Mouse (Mus musculus) forebrain, embryonic 12.5 days (tissue): ENCODE measurements at regions not wholly inside any gene's neighbourhood (a gene's known extent, or its start where the extent isn't known, plus 50 kb on each side); places are given as distances from the start of the nearest gene placed in this dataset.

ENCODE experiments used
- ATAC-seq: fragments of 200-750 bp; cut with Nextera tagmentation; 2 replicates; pipeline ENCODE4 v1.8.0; 2017; ENCODE audit warnings: moderate TSS enrichment; ENCODE audit not compliant: low FRiP score
- H3K27ac ChIP-seq: fragments of 300-500 bp; sonication (generic); 2 replicates; pipeline ENCODE4 v1.5.1; 2016; ENCODE audit warnings: mild to moderate bottlenecking
- H3K27me3 ChIP-seq: fragments of 300-500 bp; sonication (generic); 2 replicates; pipeline ENCODE4 v1.6.1; 2016; ENCODE audit warnings: mild to moderate bottlenecking
- H3K36me3 ChIP-seq: fragments of 300-500 bp; sonication (generic); replicated peaks from 2 replicates; pipeline ENCODE4 v1.6.1; 2016; ENCODE audit warnings: mild to moderate bottlenecking
- H3K4me1 ChIP-seq: fragments of 300-500 bp; sonication (generic); 2 replicates; pipeline ENCODE4 v1.6.1; 2016
- H3K4me2 ChIP-seq: fragments of 300-500 bp; sonication (generic); 2 replicates; pipeline ENCODE4 v1.6.1; 2016; ENCODE audit warnings: mild to moderate bottlenecking, moderate library complexity
- H3K4me3 ChIP-seq: fragments of 300-500 bp; sonication (generic); replicated peaks from 2 replicates; pipeline ENCODE4 v1.5.1; 2016; ENCODE audit warnings: mild to moderate bottlenecking
- H3K9ac ChIP-seq: fragments of 300-500 bp; sonication (generic); 2 replicates; pipeline ENCODE4 v1.6.1; 2016; ENCODE audit warnings: mild to moderate bottlenecking
- H3K9me3 ChIP-seq: fragments of 300-500 bp; sonication (generic); 2 replicates; pipeline ENCODE4 v1.6.1; 2016
- WGBS: fragments of 180-500 bp; shearing (Covaris S2); methylation state at CpG from one replicate; pipeline ENCODE4 v1.1.7; 2016; 5-methylcytosine and 5-hydroxymethylcytosine counted together

DNA sequence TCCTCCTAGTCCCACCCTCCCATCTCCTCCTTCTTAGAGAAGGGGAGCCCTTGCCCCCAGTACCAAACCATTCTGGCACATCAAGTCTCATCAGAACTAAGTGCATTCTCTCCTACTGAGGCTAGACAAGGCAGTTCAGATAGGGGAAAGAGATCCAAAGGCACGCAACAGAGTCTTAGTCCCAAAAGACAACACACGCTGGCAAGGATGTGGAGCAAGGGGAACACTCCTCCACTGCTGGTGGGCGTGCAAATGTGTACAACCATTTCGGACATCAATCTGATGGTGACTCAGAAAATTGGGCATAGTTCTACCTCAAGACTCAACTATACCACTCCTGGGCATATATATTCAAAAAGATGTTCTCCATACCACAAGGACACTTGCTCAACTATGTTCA is 506.7 kb upstream of the Mgmt start:
- no peaks in the 10 kb centered on the region for H3K9me3 ChIP-seq
- H3K4me2 ChIP-seq, result no peak overlapping the region
- no peak for ATAC-seq
- no peak overlapping the region for H3K4me3 ChIP-seq
- H3K9ac ChIP-seq, result no peak overlapping the region
- no peaks in the 10 kb centered on the region for H3K27me3 ChIP-seq
- H3K27ac ChIP-seq, result no peak overlapping the region
- WGBS, result 86% methylated on average over 4 of the region's 4 CpGs
- no peaks in the 10 kb centered on the region for H3K36me3 ChIP-seq
- no peaks in the 10 kb centered on the region for H3K4me1 ChIP-seq

GRCm38 (mm10) chr7:136390066-136390465 is 504.3 kb upstream of the Mgmt start:
- no peak overlapping the region for H3K9ac ChIP-seq
- H3K4me3 ChIP-seq, result no peak overlapping the region
- ATAC-seq, result no peak
- H3K27me3 ChIP-seq, result 0 out of 2 replicates have a peak, but pooled peaks cover 1% of the 10 kb centered on the region
- H3K36me3 ChIP-seq, result no peaks in the 10 kb centered on the region
- H3K27ac ChIP-seq, result no peak overlapping the region
- H3K9me3 ChIP-seq, result no peaks in the 10 kb centered on the region
- no peak overlapping the region for H3K4me2 ChIP-seq
- H3K4me1 ChIP-seq, result peaks cover 5% of the 10 kb centered on the region; the same call in 1 of the 2 replicates
- WGBS, result 71% methylated on average over 8 of the region's 8 CpGs

- H3K27ac ChIP-seq, result no peak overlapping the region
- peaks cover 5% of the 10 kb centered on the region; the same call in 1 of the 2 replicates for H3K4me1 ChIP-seq
- no peak overlapping the region for H3K4me3 ChIP-seq
- WGBS, result 64% methylated on average over 6 of the region's 6 CpGs
- no peak overlapping the region for H3K4me2 ChIP-seq
- H3K27me3 ChIP-seq, result 0 out of 2 replicates have a peak, but pooled peaks cover 3% of the 10 kb centered on the region
- H3K9ac ChIP-seq, result no peak overlapping the region
- H3K9me3 ChIP-seq, result no peaks in the 10 kb centered on the region
- ATAC-seq, result no peak
- H3K36me3 ChIP-seq, result no peaks in the 10 kb centered on the region
Measured at GRCm38 (mm10) chr7:136393454-136393853, 501.0 kb upstream of the Mgmt start.

DNA sequence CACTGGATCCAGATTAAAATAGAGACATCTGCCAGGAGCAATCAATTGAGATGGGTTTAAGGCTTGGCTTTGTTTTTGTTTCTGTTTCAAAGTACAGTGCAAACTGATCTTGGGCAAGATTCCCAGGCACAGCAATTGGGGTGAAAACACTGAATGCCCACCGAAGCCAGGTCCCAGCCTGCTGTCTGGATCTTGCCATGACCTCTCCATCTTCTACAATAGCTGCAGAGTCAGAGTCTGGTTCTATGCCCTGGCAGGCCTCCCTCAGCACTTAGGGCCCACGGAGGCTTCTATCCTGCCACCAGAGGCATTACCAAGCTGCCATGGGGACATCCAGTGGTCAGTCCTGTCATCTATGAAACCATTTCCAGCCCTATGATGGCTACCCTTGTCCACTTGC is 498.6 kb upstream of the Mgmt start:
- Histone ChIP-seq H3K4me2 (no peak overlapping the region), H3K27me3 (0 out of 2 replicates have a peak, but pooled peaks cover 3% of the 10 kb centered on the region), H3K27ac (no peak overlapping the region), H3K9ac (no peak overlapping the region), H3K4me3 (no peak overlapping the region), H3K4me1 (peaks cover 5% of the 10 kb centered on the region; the same call in 1 of the 2 replicates), H3K9me3 (no peaks in the 10 kb centered on the region), H3K36me3 (no peaks in the 10 kb centered on the region)
- no peak for ATAC-seq
- WGBS, result 76% methylated on average over 2 of the region's 2 CpGs

- H3K4me1 ChIP-seq, result peaks cover 5% of the 10 kb centered on the region; the same call in 1 of the 2 replicates
- no peak overlapping the region for H3K4me2 ChIP-seq
- H3K36me3 ChIP-seq, result no peaks in the 10 kb centered on the region
- no peak overlapping the region for H3K4me3 ChIP-seq
- H3K9me3 ChIP-seq, result no peaks in the 10 kb centered on the region
- no peak overlapping the region for H3K9ac ChIP-seq
- no peak for ATAC-seq
- H3K27me3 ChIP-seq, result 0 out of 2 replicates have a peak, but pooled peaks cover 3% of the 10 kb centered on the region
- no peak overlapping the region for H3K27ac ChIP-seq
- 95% methylated on average over 4 of the region's 4 CpGs for WGBS
Measured at GRCm38 (mm10) chr7:136397101-136397500, 497.3 kb upstream of the Mgmt start.

DNA sequence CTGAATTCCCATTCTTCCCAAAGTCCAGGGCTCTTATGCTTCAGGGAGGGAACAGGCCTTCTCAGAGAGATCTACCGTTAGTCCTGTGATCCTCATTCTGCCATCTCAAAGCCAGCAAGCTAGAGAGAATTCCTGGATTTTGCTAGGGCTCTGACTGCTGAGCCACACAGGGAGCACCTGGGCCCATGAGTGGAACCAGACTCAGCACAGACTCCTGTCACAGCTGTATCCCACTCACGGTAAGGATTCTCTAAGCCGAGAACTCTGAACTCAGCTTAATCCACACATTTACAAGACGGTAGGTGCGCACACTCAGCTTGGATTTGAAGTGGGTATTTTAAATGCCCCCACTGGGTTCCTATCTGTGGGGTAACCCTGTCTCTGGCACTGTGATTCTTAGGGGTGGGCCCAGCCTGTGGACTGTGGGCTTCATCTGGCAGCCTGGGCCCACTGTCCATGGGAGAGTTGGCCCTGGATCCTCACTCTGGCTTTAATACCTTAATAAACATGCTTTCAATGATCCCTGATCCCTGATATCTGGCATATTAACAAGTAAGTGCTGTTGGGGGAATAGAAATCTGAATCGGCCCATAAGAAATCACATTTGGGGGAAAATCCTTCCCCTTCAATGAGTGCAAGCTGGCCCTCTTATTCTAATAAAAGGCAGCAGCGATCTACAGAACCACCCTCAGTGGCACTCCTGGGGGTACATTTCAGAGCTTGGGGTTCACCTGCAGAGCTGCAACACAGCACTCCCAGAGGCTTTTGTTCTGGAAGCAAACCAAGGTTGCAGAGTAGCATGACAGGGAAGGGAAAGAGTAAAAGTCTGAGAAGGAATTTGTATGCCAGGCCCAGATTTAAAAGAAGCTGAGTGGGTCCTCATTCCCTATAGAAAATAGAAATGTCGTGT is 491.5 kb upstream of the Mgmt start:
- H3K4me3 ChIP-seq, result no peak overlapping the region
- no peak overlapping the region for H3K9ac ChIP-seq
- H3K9me3 ChIP-seq, result no peaks in the 10 kb centered on the region
- H3K36me3 ChIP-seq, result no peaks in the 10 kb centered on the region
- H3K27me3 ChIP-seq, result no peaks in the 10 kb centered on the region; the same call in 1 of the 2 replicates
- no peak for ATAC-seq
- no peak overlapping the region for H3K4me2 ChIP-seq
- H3K4me1 ChIP-seq, result no peaks in the 10 kb centered on the region
- no peak overlapping the region for H3K27ac ChIP-seq
- 75% methylated on average over 8 of the region's 8 CpGs for WGBS

DNA sequence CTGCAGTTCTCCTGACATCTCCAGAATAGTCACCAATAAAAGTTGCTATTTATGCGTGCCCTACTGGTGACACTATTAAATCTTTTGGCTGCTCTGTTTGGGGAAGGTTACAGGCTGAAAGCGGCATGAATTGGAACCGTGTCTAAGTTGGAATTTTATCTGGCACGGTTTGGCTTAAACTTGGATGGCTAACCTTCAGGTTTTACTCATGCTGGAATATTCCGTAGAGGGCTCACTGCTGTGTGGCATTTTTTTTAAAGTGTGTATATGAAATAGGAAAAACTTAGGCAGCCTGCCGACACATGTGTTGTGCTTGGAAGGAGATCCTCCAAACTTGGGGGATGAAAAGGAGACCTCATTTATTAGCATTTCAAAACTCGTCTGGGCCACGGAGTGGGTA is 489.0 kb upstream of the Mgmt start:
- Histone ChIP-seq H3K4me2 (no peak overlapping the region), H3K4me1 (no peaks in the 10 kb centered on the region), H3K9me3 (no peaks in the 10 kb centered on the region), H3K4me3 (no peak overlapping the region), H3K9ac (no peak overlapping the region), H3K27ac (no peak overlapping the region), H3K36me3 (no peaks in the 10 kb centered on the region), H3K27me3 (no peaks in the 10 kb centered on the region; the same call in 1 of the 2 replicates)
- ATAC-seq, result no peak
- WGBS, result 84% methylated on average over 8 of the region's 8 CpGs

- H3K9me3 ChIP-seq, result no peaks in the 10 kb centered on the region
- no peak overlapping the region for H3K4me3 ChIP-seq
- no peaks in the 10 kb centered on the region for H3K36me3 ChIP-seq
- H3K27me3 ChIP-seq, result no peaks in the 10 kb centered on the region; the same call in 1 of the 2 replicates
- 83% methylated on average over 20 of the region's 20 CpGs for WGBS
- H3K4me2 ChIP-seq, result no peak overlapping the region
- no peak overlapping the region for H3K9ac ChIP-seq
- no peak overlapping the region for H3K27ac ChIP-seq
- ATAC-seq, result no peak
- H3K4me1 ChIP-seq, result no peaks in the 10 kb centered on the region
Measured at GRCm38 (mm10) chr7:136406258-136407100, 487.9 kb upstream of the Mgmt start.

DNA sequence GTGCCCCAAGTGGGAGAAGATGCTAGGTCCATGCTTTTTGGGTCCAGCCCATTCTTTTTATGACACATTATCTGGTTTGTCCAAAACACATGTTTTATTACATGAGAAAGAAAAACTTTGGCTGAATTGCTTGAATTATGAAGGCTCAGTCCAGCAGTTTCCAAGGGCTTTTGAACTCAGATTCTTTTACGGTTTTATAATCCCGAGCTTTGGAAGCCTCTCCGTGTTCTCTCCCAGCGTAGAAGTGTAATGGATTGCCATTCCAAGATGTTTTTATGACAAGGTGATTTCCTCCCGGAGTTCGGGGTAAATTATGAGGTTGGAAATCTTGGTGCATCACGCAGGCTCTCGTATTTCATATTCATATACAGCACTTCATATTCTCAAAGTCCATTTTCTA is 479.6 kb upstream of the Mgmt start:
- 90% methylated on average over 8 of the region's 8 CpGs for WGBS
- no peak for ATAC-seq

DNA sequence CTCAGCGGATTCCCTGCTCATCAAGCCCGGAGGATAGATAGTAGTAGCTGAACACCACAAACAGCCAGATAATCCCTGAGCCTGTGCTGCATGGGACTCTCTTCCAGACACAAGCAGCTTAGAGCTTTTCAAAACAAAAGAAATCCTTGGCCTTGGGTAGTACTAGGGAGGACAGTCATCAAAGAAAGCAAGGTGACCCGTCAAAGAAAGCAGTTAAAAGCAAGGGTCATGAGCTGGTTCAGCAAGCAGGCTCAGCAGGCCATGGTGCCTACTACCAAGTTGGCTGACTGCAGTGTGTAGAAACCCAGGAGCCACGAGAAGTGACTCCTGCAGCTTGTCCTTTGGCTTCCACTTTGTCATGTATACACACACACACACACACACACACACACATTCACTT is 477.1 kb upstream of the Mgmt start:
- H3K9me3 ChIP-seq, result no peaks in the 10 kb centered on the region
- 0 out of 2 replicates have a peak, but pooled peaks cover 5% of the 10 kb centered on the region for H3K27me3 ChIP-seq
- no peak overlapping the region for H3K9ac ChIP-seq
- H3K27ac ChIP-seq, result no peak overlapping the region
- WGBS, result 53% methylated on average over 4 of the region's 4 CpGs
- no peak for ATAC-seq
- no peak overlapping the region for H3K4me2 ChIP-seq
- H3K4me1 ChIP-seq, result no peaks in the 10 kb centered on the region
- no peak overlapping the region for H3K4me3 ChIP-seq
- H3K36me3 ChIP-seq, result no peaks in the 10 kb centered on the region

More for the DNA sequence above, 479.6 kb upstream of the Mgmt start:
- Histone ChIP-seq H3K4me1 (no peaks in the 10 kb centered on the region), H3K4me3 (no peak overlapping the region), H3K36me3 (no peaks in the 10 kb centered on the region), H3K27ac (no peak overlapping the region), H3K9me3 (no peaks in the 10 kb centered on the region), H3K27me3 (0 out of 2 replicates have a peak, but pooled peaks cover 5% of the 10 kb centered on the region), H3K4me2 (no peak overlapping the region), H3K9ac (no peak overlapping the region)

DNA sequence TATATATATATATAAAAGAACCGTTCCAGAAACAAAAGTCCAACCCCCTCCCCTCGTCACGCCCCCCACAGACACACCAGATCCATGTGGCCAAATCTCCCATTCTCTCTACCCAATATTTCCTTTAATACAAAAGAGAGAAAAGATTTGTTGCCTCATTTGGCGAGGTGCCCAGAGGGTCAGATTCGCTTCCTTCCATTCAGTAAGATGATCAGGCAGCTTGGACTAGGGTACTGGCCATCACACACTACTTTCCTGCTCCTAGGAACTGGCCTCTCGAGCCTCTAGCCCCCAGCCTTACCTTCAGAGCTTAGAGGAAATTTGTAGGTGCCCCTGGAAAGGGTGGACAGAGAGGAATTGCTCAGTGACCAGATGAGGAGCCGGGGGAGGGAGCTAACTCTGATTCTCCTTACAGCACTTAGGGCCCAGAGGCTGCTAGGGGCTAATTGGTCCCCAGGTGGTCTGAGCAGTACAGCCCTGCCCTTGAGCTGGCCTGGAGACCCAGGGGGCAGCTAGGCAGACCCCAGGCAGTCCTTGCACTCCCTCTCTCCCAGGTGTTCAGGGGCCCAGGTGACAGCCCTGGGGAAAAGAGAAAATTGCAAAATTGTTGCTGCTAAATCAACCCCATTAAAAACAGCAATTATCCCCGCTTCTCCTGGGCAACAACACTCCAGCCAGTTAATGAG is 470.4 kb upstream of the Mgmt start:
- ATAC-seq, result no peak
- no peaks in the 10 kb centered on the region for H3K9me3 ChIP-seq
- WGBS, result 58% methylated on average over 8 of the region's 8 CpGs

DNA sequence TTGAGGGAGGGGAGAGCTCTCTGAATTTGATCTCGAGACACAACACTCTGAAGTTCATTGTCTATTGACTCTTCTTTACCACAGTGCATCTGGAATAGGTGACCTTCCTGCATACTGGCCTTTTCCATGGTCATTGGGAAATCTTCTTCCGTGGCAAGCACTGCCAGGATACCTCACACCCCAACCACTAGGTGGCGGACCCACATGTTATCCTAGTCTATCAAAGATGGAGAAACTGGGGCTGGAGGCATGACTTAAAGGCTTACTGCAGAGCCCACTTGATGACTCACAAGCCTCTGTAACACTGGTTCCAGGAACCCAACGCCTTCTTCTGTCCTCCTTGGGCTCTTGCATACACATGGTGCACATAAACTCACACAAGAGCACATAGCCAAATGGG is 467.2 kb upstream of the Mgmt start:
- Histone ChIP-seq H3K9me3 (no peaks in the 10 kb centered on the region), H3K4me1 (peaks cover 21% of the 10 kb centered on the region), H3K27me3 (peaks cover 30% of the 10 kb centered on the region), H3K4me3 (no peak overlapping the region), H3K27ac (no peak overlapping the region), H3K36me3 (no peaks in the 10 kb centered on the region), H3K9ac (no peak overlapping the region), H3K4me2 (no peak overlapping the region)
- no peak for ATAC-seq
- 61% methylated on average over 4 of the region's 4 CpGs for WGBS

More for the DNA sequence above, 470.4 kb upstream of the Mgmt start:
- H3K4me3 ChIP-seq, result no peak overlapping the region
- H3K36me3 ChIP-seq, result no peaks in the 10 kb centered on the region
- no peak overlapping the region for H3K9ac ChIP-seq
- no peak overlapping the region for H3K27ac ChIP-seq
- peaks cover 15% of the 10 kb centered on the region for H3K27me3 ChIP-seq
- H3K4me1 ChIP-seq, result peaks cover 4% of the 10 kb centered on the region; the same call in 1 of the 2 replicates
- H3K4me2 ChIP-seq, result no peak overlapping the region
